26 mouse cellular contexts compared by ENCODE assay signal in the genomic region with DNA sequence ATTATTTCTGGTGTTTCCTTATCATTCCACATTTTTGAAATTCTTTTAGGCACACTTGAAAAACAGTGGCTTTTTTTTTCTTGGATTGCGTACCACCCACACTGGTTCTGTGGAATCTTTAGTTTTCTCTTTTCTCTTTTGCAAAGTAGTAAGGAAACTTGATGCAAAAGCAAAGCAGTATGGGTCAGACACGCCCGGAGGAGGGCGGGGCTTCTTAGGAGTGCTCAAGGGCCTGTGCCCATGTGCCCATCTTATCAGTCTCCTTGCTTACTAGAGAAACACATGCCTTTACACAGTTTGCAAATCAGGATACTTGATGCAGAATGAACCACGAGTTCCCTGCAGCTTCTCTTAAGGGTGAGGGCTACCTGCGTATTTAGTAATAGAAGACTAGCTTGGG. TPM values are rescaled to one million over a fixed set of nuclear protein-coding genes. Genes with fewer than 3 reads are reported as not detected.
"Had no signal": no experiment of that assay in that cellular context is flagged by ENCODE, and none has a peak within 500 bp of the region (broad histone marks: within the 10 kb centered on the region; RNA-seq: fewer than 3 reads in every experiment).

No protein-coding gene starts in this region.

- H3K4me2 ChIP-seq: limb, embryonic 12.5 days; limb, embryonic 15.5 days; liver, embryonic 11.5 days; midbrain, embryonic 12.5 days; midbrain, embryonic 15.5 days; neural tube, embryonic 13.5 days; stomach, embryonic 15.5 days had no signal

- H3K36me3 ChIP-seq: limb, embryonic 12.5 days; limb, embryonic 15.5 days; midbrain, embryonic 12.5 days; midbrain, embryonic 15.5 days; neural tube, embryonic 13.5 days; stomach, embryonic 15.5 days had no signal

- DNase-seq: kidney, adult 2 months; kidney, postnatal 36 days; layer of hippocampus, postnatal 36 days; left cerebral cortex, postnatal 4 days; liver, postnatal 0 days; retina, postnatal 1 day; right cerebral cortex, postnatal 25 days; spleen, adult 18-20 months; thymus, adult 18-20 months; thymus, postnatal 36 days had no signal

- H3K4me1 ChIP-seq: limb, embryonic 12.5 days; limb, embryonic 15.5 days; midbrain, embryonic 12.5 days; midbrain, embryonic 15.5 days; neural tube, embryonic 13.5 days; stomach, embryonic 15.5 days had no signal

- H3K4me3 ChIP-seq: left cerebral cortex, adult 2 months; limb, embryonic 12.5 days; limb, embryonic 15.5 days; midbrain, embryonic 12.5 days; midbrain, embryonic 15.5 days; myocyte; neural tube, embryonic 13.5 days; stomach, embryonic 15.5 days had no signal

- ATAC-seq: liver, postnatal 0 days; midbrain, embryonic 15.5 days had no signal

- H3K27ac ChIP-seq: kidney, postnatal 0 days; left cerebral cortex, adult 2 months; limb, embryonic 12.5 days; limb, embryonic 15.5 days; liver, embryonic 14.5 days; macrophage; midbrain, embryonic 12.5 days; midbrain, embryonic 15.5 days; neural tube, embryonic 13.5 days; stomach, embryonic 15.5 days had no signal

- H3K27me3 ChIP-seq: limb, embryonic 12.5 days; limb, embryonic 15.5 days; midbrain, embryonic 12.5 days; midbrain, embryonic 15.5 days; neural tube, embryonic 13.5 days; stomach, embryonic 15.5 days had no signal

- H3K9me3 ChIP-seq: limb, embryonic 12.5 days; limb, embryonic 15.5 days; midbrain, embryonic 12.5 days; midbrain, embryonic 15.5 days; neural tube, embryonic 13.5 days; stomach, embryonic 15.5 days had no signal

- H3K9ac ChIP-seq: limb, embryonic 12.5 days; limb, embryonic 15.5 days; liver, embryonic 14.5 days; liver, postnatal 0 days; midbrain, embryonic 12.5 days; midbrain, embryonic 15.5 days; neural tube, embryonic 13.5 days; stomach, embryonic 15.5 days had no signal

RNA-seq across cellular contexts. Expression of gene BC030870, which starts 17.3 kb away (rescaled TPM):
- polyA plus RNA-seq: limb, embryonic 12.5 days; limb, embryonic 15.5 days; liver, embryonic 11.5 days; macrophage; midbrain, embryonic 12.5 days; myocyte; neural tube, embryonic 13.5 days; testis, adult 2 months; urinary bladder, adult 2 months had no signal

RNA-seq across cellular contexts. Expression of gene Gm10663, which starts 37.3 kb away (rescaled TPM):
- polyA plus RNA-seq: intestine, embryonic 14.5 days; kidney, adult 2 months; kidney, embryonic 14.5 days; kidney, postnatal 0 days; limb, embryonic 12.5 days; limb, embryonic 15.5 days; liver, embryonic 11.5 days; liver, embryonic 14.5 days; liver, postnatal 0 days; macrophage; midbrain, embryonic 12.5 days; midbrain, embryonic 15.5 days; myocyte; neural tube, embryonic 13.5 days; stomach, embryonic 15.5 days; testis, adult 2 months; urinary bladder, adult 2 months had no signal
